Mouse (Mus musculus) thymus, postnatal 10 days (tissue): ENCODE results near the gene Taar8a.
A peak's percentile ranks its signal among the peaks of the same experiment; 100 is the strongest.
"Not testable (repeated sequence)": the region's sequence is repeated elsewhere in the genome, so short reads cannot be mapped to it uniquely, and the experiment has no call there.

Experiments used
- DNase-seq, 2 experiments: peaks; one replicate each; pipeline ENCODE4 v3.0.0; 2021; ENCODE audit warnings: low spot score in 2 of 2

The Taar8a gene

GRCm38 (mm10) chr10:24076200-24076599 is at the start of gene Taar8a:
TSS of gene Taar8a (plus strand) at chr10:24076500.
- not testable (repeated sequence) for DNase-seq

GRCm38 (mm10) chr10:24026922-24027321 is 49.4 kb upstream of the Taar8a start, which contains the start of gene Taar7d:
TSS of gene Taar7d (plus strand) at chr10:24027222.
- DNase-seq = no peak

DNA sequence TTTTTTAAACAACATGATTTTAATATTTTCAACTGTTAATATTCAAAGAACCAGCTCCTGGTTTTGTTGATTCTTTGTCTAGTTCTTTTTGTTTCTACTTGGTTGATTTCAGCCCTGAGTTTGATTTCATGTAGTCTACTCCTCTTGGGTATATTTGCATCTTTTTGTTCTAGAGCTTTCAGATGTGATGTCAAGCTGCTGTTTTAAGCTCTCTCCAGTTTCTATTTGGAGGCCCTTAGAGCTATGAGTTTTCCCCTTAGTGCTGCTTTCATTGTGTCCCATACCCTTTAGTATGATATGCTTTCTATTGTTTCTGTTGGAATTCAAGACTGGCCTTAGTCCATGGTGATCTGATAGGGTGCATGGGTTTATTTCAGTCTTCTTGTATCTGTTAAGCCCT is 45.0 kb upstream of the Taar8a start:
- DNase-seq = no peak

GRCm38 (mm10) chr10:24037314-24037713 is 39.0 kb upstream of the Taar8a start, which contains the start of gene Taar7e:
TSS of gene Taar7e (plus strand) at chr10:24037614.
- DNase-seq = no peak

- no peak for DNase-seq
Measured at GRCm38 (mm10) chr10:24040120-24040869, 36.0 kb upstream of the Taar8a start.

- DNase-seq = no peak
Measured at GRCm38 (mm10) chr10:24049210-24049609, 27.1 kb upstream of the Taar8a start, which contains the start of gene Taar7f. TSS of gene Taar7f (plus strand) at chr10:24049510.

DNA sequence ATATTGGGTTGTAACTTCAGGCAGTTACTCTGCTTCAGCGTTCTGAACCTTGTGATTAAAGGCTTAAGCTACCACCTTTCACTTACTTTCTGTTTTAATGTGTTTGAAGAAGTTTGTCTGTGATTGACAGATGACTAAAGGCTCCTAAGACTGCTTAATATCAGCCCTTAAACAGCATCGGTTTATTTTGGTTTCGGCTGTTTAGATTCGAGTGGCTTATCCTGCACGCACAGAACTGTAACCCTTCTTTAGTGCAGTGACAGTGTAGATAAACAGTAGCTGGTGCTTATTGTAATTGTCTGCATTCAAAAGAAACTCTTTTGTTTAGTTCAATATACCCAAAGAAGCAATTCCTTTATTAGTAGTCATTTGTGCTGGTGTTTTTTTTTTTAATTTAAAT is 24.3 kb upstream of the Taar8a start:
- DNase-seq = no peak

- DNase-seq = no peak
Measured at GRCm38 (mm10) chr10:24058986-24059385, 17.3 kb upstream of the Taar8a start.

DNA sequence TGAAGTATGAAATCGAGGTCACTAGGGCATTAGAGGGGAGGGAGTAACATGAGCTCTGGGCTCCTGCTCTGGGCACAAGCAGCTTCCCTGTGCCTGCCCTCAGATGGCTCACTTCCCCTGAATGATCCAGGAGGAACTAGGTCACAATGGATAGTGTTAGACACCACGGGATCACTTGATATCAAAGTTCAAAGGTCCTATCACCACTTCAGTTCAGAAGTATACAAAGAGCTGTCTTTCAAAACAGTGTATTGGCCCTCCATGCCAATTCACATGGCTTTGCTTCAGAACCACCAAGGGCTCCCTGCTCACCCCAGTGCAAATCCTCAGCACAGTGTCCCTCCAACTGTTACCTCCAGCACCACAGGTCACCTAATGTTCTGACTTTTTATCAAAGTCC is 1.5 kb upstream of the Taar8a start:
- not testable (repeated sequence) for DNase-seq

DNA sequence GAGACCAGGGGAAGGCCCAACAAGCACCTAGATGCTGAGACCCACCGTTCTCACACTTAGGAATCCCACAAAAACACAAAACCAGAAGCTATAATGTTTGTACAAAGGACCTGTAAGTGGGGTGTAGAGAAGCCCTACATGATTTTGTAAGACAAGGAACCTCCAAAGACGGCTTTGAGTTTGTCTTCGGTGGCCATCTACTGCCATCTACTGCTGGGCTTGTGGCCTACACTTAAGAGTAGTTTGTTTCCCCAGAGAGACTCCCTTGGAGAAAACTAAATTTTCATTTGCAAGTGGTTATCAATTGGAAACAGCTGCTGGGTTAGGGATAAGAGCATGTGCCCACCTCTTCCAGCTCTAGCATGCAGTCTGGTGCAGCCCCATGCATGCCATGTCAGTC is 3.9 kb downstream of the Taar8a start:
- DNase-seq = peak in 1 of 2 experiments; percentile 15

- DNase-seq = no peak
Measured at GRCm38 (mm10) chr10:24085936-24086335, 9.6 kb downstream of the Taar8a start.

DNA sequence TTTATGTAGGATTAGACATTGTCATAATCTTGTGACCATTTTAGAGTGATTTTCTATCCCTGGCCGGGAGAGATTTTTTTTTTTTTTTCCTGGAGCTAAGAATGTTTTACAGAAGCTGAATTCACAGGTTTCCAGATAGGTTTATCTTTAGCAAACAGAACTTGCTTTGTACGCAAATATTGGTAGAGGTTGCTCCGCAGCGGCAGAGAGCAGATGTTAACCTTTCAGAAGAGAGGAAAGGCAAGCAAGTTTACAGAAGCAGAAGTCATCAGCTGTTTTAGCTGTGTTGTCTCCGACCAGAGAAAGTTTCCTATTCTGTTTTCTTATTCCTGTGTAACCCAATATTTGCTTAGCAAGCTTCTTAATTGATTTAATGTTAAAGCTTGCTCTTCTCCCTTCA is 10.3 kb downstream of the Taar8a start:
- DNase-seq = no peak

- no peak for DNase-seq
Measured at GRCm38 (mm10) chr10:24087168-24087567, 10.9 kb downstream of the Taar8a start.

GRCm38 (mm10) chr10:24092194-24092593 is 15.9 kb downstream of the Taar8a start, which contains the start of gene Taar8b:
TSS of gene Taar8b (minus strand) at chr10:24092294.
- no peak for DNase-seq

DNA sequence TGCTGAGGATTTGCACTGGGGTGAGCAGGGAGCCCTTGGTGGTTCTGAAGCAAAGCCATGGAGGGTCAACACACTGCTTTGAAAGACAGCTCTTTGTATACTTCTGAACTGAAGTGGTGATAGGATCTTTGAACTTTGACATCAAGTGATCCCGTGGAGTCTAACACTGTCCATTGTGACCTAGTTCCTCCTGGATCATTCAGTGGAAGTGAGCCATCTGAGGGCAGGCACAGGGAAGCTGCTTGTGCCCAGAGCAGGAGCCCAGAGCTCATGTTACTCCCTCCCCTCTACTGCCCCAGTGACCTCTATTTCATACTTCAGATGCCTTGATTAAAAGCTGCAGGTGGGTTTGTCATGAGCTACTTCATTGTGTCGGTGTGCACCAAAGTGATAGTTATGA is 20.7 kb downstream of the Taar8a start:
- not testable (repeated sequence) for DNase-seq

DNA sequence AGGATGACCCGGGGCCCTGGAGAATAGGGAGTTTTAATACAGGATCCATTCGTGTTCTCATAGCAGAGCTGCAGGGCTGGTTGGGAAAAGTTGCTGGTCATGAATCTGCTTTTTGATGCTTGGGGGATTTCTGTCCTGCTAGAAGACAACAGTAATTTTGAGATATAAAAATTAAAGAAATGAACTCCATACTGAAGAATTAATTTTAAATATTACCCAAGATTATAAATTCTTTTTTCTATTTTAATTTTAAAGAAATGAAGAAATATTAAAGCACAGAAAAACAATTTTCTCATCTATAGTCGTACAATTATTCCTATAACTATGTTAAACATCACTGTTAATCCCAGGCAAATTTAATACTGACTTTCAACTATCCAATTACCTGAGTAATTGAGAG is 25.5 kb downstream of the Taar8a start, which contains the start of gene Taar8c:
TSS of gene Taar8c (minus strand) at position 101 of the 400 bp plus-strand sequence.
- DNase-seq = not testable (repeated sequence)

- DNase-seq = not testable (repeated sequence)
Measured at GRCm38 (mm10) chr10:24103299-24103698, 27.0 kb downstream of the Taar8a start.

DNA sequence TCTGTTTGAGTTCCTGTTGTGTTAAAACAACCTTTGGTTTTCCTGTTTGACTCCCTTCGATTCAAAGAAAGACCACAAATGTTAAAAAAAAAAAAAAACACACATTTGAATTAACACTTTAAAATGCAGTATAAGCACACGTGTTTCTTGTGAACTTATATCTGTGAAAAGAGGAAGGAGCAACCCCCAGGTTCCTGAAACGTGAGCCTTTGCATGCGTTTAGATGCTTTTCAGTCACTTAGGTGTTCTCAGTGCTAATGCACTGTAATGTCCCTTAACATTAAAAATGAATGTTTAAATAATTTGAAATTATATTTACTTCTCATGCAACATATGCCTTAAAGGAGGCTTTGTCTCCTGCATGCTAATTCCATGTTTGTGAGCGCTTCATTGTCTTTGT is 31.4 kb downstream of the Taar8a start:
- DNase-seq = no peak

DNA sequence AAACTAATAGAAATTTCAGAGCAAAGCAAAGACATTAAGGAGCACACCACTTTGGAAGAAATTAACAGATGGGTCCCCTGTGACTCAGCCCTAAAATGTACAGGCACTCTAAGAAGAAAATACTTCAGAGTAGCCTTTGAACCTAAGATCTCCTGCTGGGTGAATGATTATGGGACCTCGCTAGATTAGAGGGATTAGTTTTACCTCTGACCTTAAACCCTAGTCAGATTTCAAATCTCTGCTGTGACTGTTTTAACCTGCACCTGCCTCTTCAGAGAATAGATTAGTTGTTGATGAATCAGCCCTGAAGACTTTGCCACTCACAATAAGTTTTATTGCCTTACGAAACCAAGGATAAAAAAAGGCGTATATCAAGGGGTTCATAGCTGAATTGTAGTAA is 31.9 kb downstream of the Taar8a start:
- DNase-seq = no peak

GRCm38 (mm10) chr10:24109434-24109833 is 33.1 kb downstream of the Taar8a start, which contains the start of gene Taar9:
TSS of gene Taar9 (minus strand) at chr10:24109534.
- not testable (repeated sequence) for DNase-seq

GRCm38 (mm10) chr10:24111116-24111778 is 34.9 kb downstream of the Taar8a start:
- peak in 1 of 2 experiments; percentile 49 for DNase-seq
